8 mouse cellular contexts compared by ENCODE assay signal in the genomic region with DNA sequence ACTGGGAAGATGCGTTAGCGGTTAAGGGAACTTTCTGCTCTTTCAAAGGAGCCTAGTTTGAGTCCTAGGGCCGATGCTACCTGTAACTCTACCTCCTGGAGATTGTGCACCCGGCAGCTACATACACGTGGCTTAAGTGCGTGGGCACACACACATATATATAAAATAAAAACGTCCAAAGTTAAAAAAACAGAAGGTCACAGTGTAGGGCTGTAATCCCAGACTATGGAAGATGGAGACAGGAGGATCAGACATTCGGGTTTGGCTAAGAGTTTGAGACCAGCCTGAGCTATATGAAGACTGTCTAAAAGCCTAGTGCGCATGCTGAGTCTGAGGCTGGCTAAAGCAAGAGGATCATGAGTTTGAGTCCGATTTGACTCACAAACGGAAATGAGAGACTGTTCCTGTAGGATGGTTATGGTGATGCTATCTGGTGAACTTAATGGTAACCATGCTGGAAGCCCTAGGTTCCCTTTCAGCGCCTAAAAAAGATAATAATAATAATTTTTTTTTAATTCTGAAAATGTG. TPM values are rescaled to one million over a fixed set of nuclear protein-coding genes. Genes with fewer than 3 reads are reported as not detected.
DNase-seq lines count a peak whose midpoint lies in the region; ATAC-seq and TF ChIP-seq lines count a peak whose summit lies in the region.

No protein-coding gene starts in this region.

- no peaks in the 10 kb centered on the region for H3K4me1 ChIP-seq in kidney, postnatal 0 days (replicated peaks; ENCODE audit: insufficient read depth, low read length)
- H3K4me1 ChIP-seq in intestine, embryonic 14.5 days (replicated peaks; ENCODE audit: control insufficient read depth, insufficient read depth, low read length) = peaks cover 10% of the 10 kb centered on the region
- peaks cover 7% of the 10 kb centered on the region for H3K4me1 ChIP-seq in neural tube, embryonic 12.5 days

- peak overlapping the region; percentile 65 for H3K27ac ChIP-seq in kidney, postnatal 0 days
- H3K27ac ChIP-seq in intestine, embryonic 14.5 days (ENCODE audit: low read depth) = peak overlapping the region; percentile 90
- H3K27ac ChIP-seq in neural tube, embryonic 12.5 days = peak overlapping the region; percentile 68; the same call in 1 of the 2 replicates

- H3K9ac ChIP-seq in kidney, postnatal 0 days (ENCODE audit: low read depth, low read length) = peak overlapping the region; percentile 15; the same call in 1 of the 2 replicates
- H3K9ac ChIP-seq in intestine, embryonic 14.5 days (ENCODE audit: low read length) = peak overlapping the region; percentile 55
- H3K9ac ChIP-seq in neural tube, embryonic 12.5 days = peak overlapping the region; percentile 59

- no peaks in the 10 kb centered on the region for H3K9me3 ChIP-seq in kidney, postnatal 0 days (replicated peaks; ENCODE audit: low read length)
- H3K9me3 ChIP-seq in intestine, embryonic 14.5 days (ENCODE audit: control insufficient read depth, low read length) = no peaks in the 10 kb centered on the region
- H3K9me3 ChIP-seq in neural tube, embryonic 12.5 days = no peaks in the 10 kb centered on the region

- H3K27me3 ChIP-seq in kidney, postnatal 0 days (ENCODE audit: insufficient read depth, low read length) = no peaks in the 10 kb centered on the region
- H3K27me3 ChIP-seq in intestine, embryonic 14.5 days (replicated peaks; ENCODE audit: control insufficient read depth, insufficient read depth, low read length) = no peaks in the 10 kb centered on the region
- no peaks in the 10 kb centered on the region for H3K27me3 ChIP-seq in neural tube, embryonic 12.5 days (replicated peaks)

- DNase-seq in kidney, postnatal 0 days (ENCODE audit: low spot score) = no peak
- DNase-seq in kidney, postnatal 36 days = no peak
- peak; percentile 19 for DNase-seq in embryo, embryonic 11 days
- no peak for DNase-seq in intestine, embryonic 14.5 days (ENCODE audit: low spot score)
- no peak for DNase-seq in urinary bladder, postnatal 36 days (ENCODE audit: low spot score in 2 of 2)
- DNase-seq in thymus, postnatal 36 days = no peak
- no peak for DNase-seq in cerebellum, adult 11-12 months

- 5% methylated on average over 12 of the region's 12 CpGs for WGBS in kidney, postnatal 0 days
- 12% methylated on average over 12 of the region's 12 CpGs for WGBS in intestine, embryonic 14.5 days
- 15% methylated on average over 12 of the region's 12 CpGs for WGBS in neural tube, embryonic 12.5 days

- H3K36me3 ChIP-seq in kidney, postnatal 0 days (ENCODE audit: insufficient read depth, low read length) = peaks cover 21% of the 10 kb centered on the region
- H3K36me3 ChIP-seq in intestine, embryonic 14.5 days (ENCODE audit: control insufficient read depth, insufficient read depth, low read length) = peaks cover 31% of the 10 kb centered on the region
- peaks cover 29% of the 10 kb centered on the region for H3K36me3 ChIP-seq in neural tube, embryonic 12.5 days

- no peak for ATAC-seq in kidney, postnatal 0 days (replicated peaks; ENCODE audit: low FRiP score, low read depth)
- no peak for ATAC-seq in intestine, embryonic 14.5 days (replicated peaks; ENCODE audit: low FRiP score, low TSS enrichment, low read depth)
- ATAC-seq in neural tube, embryonic 12.5 days (ENCODE audit: low FRiP score, low read depth) = no peak

- TF ChIP-seq CTCF in kidney, postnatal 0 days (IDR thresholded peaks at IDR 0.05; ENCODE audit: low read depth) = no peak

- H3K4me3 ChIP-seq in kidney, postnatal 0 days (replicated peaks; ENCODE audit: low read depth, low read length) = peak overlapping the region; percentile 88
- peak overlapping the region; percentile 87 for H3K4me3 ChIP-seq in intestine, embryonic 14.5 days (ENCODE audit: low read depth, low read length)
- peak overlapping the region; percentile 95 for H3K4me3 ChIP-seq in neural tube, embryonic 12.5 days

- H3K4me2 ChIP-seq in kidney, postnatal 0 days (ENCODE audit: low read length) = peak overlapping the region; percentile 61
- peak overlapping the region; percentile 64 for H3K4me2 ChIP-seq in intestine, embryonic 14.5 days (ENCODE audit: low read length)
- peak overlapping the region; percentile 86 for H3K4me2 ChIP-seq in neural tube, embryonic 12.5 days (replicated peaks)

RNA-seq across cellular contexts. Expression of gene Pnp, which starts 0.7 kb away (rescaled TPM):
- 78.5 and 81.0 TPM in 2 replicates for polyA plus RNA-seq in kidney, postnatal 0 days (2015; fragmentation: Nextera tagmentation; extraction: Ambion mirVana)
- 75.2 TPM in 2 replicates for polyA plus RNA-seq in intestine, embryonic 14.5 days (2014; fragmentation: Nextera tagmentation; extraction: Ambion mirVana)
- polyA plus RNA-seq in neural tube, embryonic 12.5 days (2016; fragmentation: Nextera tagmentation; extraction: Ambion mirVana) = 38.6 and 39.9 TPM in 2 replicates

RNA-seq across cellular contexts. Expression of gene Pip4p1, which starts 0.9 kb away (rescaled TPM):
- 49.5 and 52.6 TPM in 2 replicates for polyA plus RNA-seq in kidney, postnatal 0 days (2015; fragmentation: Nextera tagmentation; extraction: Ambion mirVana)
- 55.8 and 56.9 TPM in 2 replicates for polyA plus RNA-seq in intestine, embryonic 14.5 days (2014; fragmentation: Nextera tagmentation; extraction: Ambion mirVana)
- polyA plus RNA-seq in neural tube, embryonic 12.5 days (2016; fragmentation: Nextera tagmentation; extraction: Ambion mirVana) = 80.0 and 87.1 TPM in 2 replicates

RNA-seq across cellular contexts. Expression of gene Apex1, which starts 6.8 kb away (rescaled TPM):
- polyA plus RNA-seq in kidney, postnatal 0 days (2015; fragmentation: Nextera tagmentation; extraction: Ambion mirVana) = 211 and 212 TPM in 2 replicates
- polyA plus RNA-seq in intestine, embryonic 14.5 days (2014; fragmentation: Nextera tagmentation; extraction: Ambion mirVana) = 291 and 302 TPM in 2 replicates
- 272 and 279 TPM in 2 replicates for polyA plus RNA-seq in neural tube, embryonic 12.5 days (2016; fragmentation: Nextera tagmentation; extraction: Ambion mirVana)

RNA-seq across cellular contexts. Expression of gene Osgep, which starts 6.9 kb away (rescaled TPM):
- polyA plus RNA-seq in kidney, postnatal 0 days (2015; fragmentation: Nextera tagmentation; extraction: Ambion mirVana) = 122 and 138 TPM in 2 replicates
- polyA plus RNA-seq in intestine, embryonic 14.5 days (2014; fragmentation: Nextera tagmentation; extraction: Ambion mirVana) = 140 and 169 TPM in 2 replicates
- polyA plus RNA-seq in neural tube, embryonic 12.5 days (2016; fragmentation: Nextera tagmentation; extraction: Ambion mirVana) = 120 and 129 TPM in 2 replicates

RNA-seq across cellular contexts. Expression of gene Gm49342, which starts 12.8 kb away (rescaled TPM):
- polyA plus RNA-seq in kidney, postnatal 0 days (2015; fragmentation: Nextera tagmentation; extraction: Ambion mirVana) = not detected in 2 replicates
- not detected in 2 replicates for polyA plus RNA-seq in intestine, embryonic 14.5 days (2014; fragmentation: Nextera tagmentation; extraction: Ambion mirVana)
- not detected in 2 replicates for polyA plus RNA-seq in neural tube, embryonic 12.5 days (2016; fragmentation: Nextera tagmentation; extraction: Ambion mirVana)
